Mouse (Mus musculus) embryo, embryonic 9.5 days (tissue): Measurements from ENCODE around the gene Sorl1.

ENCODE experiments used
- DNase-seq: peaks from one replicate; pipeline ENCODE4 v3.0.0-alpha.2; 2017; ENCODE audit errors: extremely low spot score

Gene Sorl1

DNA sequence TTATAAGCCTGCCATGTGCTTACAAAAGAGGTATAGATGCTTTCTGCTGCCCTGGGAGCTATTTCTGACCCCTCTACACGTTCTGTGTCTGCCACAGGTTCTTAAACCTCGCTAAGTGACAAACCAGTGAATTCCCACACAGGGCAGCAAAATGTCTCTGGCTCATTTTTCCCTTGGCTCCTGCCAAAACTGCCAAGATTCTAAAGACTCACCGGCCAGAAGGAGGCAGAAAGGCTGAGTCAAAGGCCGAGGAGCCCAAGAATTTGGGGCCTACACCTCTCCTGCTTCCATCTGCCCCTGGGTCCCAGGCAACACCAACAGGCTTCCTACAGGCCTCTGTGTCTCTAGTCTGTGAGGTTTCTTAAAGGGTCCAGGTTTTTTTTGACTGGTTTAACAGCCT, 198.4 kb downstream of the Sorl1 start:
- DNase-seq: no peak

DNA sequence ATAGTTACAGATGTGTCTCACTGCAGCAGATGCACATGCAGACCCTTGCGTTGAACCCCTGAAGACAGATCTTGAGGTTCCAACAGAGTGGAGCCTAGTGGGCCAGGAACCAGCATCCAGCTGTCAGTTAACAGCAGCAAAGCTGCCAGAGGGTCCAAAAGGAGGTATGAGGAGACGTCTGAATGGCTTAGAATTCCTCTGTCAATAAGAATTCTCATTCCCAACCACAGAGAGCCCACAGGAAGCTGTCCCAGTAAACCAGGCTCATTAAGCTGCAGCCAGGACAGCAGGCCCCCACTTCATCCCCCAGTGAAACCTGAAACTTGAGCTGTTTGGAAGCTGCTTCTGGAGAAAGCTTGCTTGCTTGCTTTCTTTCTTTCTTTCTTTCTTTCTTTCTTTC, 200.0 kb downstream of the Sorl1 start:
- DNase-seq: peak; percentile 42

DNA sequence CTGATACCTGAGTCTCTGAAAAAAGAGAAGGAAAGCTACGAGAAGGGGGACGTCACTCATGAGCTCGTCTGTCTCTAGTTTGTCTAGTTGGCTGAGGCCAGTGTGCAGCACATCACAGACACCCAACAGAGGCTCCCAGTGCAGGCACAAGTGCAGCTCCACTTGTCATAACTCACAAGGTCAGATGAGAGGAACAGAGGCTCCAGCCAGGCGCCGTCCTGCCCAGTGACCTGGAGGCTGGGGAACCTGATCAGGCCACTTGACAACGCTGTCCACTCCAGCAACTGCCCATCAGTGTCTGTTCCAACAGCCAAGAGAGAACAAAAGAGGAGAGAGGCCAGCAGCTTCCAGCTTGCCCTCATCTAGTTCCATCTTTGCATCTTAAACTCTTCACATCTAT, 201.7 kb downstream of the Sorl1 start:
- no peak for DNase-seq

DNA sequence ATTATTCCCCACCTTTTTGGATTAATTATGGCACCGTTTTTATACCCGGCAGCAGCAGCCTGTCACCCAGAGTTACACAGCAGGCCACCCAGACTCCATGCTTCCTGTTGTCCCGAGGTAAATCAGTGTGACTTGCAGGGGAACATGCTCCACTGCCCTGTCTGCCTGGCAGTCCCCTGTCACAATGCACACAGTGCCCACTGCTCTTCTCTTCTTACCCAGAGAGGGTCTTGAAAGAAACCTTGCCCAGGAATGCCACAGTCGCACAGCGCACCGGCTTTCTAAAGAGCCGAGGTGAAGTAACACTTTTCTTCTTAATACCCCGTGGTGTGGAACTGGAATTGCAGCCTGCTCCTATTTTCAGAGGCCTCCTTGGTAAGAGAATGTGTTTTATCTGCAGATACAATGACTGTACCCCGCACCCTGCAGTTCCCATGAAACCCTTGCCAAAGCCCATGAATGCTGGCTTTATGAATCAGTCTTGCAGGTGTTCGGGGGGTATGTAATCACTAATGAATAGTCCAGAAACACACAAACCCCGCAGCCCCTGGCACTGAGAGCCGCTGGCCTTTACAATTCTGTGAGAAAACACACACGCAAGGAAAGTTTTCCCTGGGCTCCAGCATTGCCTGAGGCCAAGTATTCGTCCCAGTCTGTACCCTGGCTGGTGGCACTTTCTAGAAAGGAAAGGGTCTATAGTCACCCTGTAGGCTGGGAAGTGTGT, 205.3 kb downstream of the Sorl1 start:
- no peak for DNase-seq

DNA sequence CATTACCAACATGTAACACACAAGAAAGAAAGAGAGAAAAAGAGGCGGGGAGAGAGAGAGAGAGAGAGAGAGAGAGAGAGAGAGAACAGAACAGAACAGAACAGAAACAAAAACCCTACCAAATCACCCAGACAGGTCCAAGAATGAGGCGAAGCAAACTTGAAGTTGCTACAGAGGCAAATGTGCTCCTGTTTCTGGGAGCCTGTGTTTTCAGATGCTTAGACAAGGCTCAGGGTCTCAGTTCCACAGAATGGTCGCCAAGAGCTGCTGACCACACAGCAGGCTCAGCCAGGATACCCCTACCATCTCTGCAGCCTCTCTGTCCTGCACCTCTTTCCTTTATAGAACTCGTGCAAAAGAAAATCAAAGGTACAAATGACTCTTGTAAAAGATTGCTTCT, 205.9 kb downstream of the Sorl1 start:
- no peak for DNase-seq

DNA sequence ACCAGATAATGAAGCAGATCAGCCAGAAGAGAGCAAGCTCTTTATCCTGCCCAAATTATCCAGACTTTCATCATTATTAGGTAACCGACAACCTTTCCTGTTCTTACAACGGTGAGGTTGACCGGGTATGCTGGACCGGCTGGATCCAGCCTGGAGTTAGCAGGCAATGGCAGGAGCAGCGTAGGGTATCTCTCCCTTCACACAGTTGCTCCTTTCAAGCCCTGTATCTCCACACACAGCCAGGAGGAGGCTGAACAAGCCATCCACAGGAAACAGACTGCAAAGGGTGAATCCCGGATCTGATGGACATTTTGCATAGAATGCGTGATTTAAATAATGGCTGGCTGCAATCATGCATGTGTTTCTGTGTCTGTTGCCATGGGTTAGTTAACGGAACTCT, 208.5 kb downstream of the Sorl1 start:
- DNase-seq: no peak
